Mouse (Mus musculus): ENCODE results near the gene Grcc10. TPM values are rescaled to one million over a fixed set of nuclear protein-coding genes. Genes with fewer than 3 reads are reported as not detected.

The Grcc10 gene
- polyA plus RNA-seq, 1 experiment from 2014 or later, result 511 TPM

DNA sequence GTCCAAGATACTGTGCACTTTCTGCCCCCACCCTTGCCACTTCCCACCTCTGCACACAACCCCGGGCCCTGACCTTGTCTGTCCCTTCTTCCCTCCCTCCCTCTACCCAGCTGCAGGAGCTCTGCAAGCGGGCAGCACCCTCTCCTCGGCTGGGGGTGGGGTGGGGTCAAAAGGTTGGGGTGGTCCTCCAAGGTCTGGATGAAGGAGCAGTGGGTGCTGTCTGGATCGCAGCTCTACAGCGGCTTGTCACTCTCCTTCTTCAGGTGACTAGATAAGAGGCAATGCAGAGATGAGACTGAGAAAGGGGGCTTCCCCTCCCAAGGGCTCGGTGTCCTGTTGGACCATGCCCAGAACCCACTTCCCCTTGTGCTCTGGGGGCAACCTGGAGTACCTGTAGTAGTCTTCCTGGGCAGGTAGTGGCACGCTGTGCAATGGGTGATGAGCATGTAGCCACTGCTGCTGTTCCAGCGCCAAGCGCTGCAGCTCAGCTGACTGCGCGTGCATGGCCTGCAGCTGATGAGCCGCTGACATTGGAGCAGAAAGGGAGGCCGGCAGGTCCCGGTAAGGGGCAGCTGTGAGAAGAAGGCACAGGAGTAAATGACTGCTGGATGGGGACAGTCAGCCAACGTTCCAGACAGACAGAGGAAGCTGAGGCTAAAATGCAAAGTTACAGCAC, 1.8 kb upstream of the Grcc10 start:
- no peaks in the 10 kb centered on the region for H3K27me3 ChIP-seq
- WGBS, result 89% methylated on average over 15 of the region's 15 CpGs
- H3K27ac ChIP-seq, result peak overlapping the region; percentile 7; the same call in 1 of the 2 replicates
- peaks cover 48% of the 10 kb centered on the region for H3K4me1 ChIP-seq (replicated peaks)
- no peak for ATAC-seq (ENCODE audit: insufficient number of reproducible peaks, insufficient read depth, low FRiP score, low TSS enrichment, low read depth)
- no peak overlapping the region for H3K4me3 ChIP-seq (replicated peaks)
- H3K9me3 ChIP-seq, result no peaks in the 10 kb centered on the region
- H3K4me2 ChIP-seq, result no peak overlapping the region
- peaks cover 58% of the 10 kb centered on the region for H3K36me3 ChIP-seq
- no peak overlapping the region for H3K9ac ChIP-seq (replicated peaks)

DNA sequence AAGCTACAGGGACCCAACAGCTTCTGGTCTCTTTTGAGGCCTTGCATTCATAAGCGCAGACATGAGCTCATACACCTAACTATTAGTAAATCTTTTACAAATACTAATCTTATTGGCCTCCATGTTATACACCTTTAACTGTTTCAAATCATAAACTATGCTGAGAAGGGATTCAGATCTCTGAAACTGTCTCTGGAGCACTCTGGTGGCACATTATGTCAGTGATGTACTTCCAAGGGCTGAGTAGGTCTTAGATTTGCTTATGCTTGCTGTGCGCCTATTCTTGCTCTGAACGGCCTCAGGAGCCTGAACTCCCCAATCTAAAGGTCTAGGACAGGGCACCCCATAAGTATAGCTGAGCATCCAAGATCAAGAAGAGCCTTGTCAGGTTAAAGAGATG, 668 bp upstream of the Grcc10 start:
- Histone ChIP-seq H3K9me3 (no peaks in the 10 kb centered on the region), H3K4me1 (replicated peaks) (peaks cover 43% of the 10 kb centered on the region), H3K9ac (replicated peaks) (no peak overlapping the region; the same call in 1 of the 2 replicates), H3K4me3 (replicated peaks) (peak overlapping the region; percentile 57), H3K27ac (peak overlapping the region; percentile 100), H3K27me3 (no peaks in the 10 kb centered on the region), H3K4me2 (peak overlapping the region; percentile 73), H3K36me3 (peaks cover 46% of the 10 kb centered on the region)
- no peak for ATAC-seq (ENCODE audit: insufficient number of reproducible peaks, insufficient read depth, low FRiP score, low TSS enrichment, low read depth)
- WGBS, result 70% methylated on average over 3 of the region's 3 CpGs

DNA sequence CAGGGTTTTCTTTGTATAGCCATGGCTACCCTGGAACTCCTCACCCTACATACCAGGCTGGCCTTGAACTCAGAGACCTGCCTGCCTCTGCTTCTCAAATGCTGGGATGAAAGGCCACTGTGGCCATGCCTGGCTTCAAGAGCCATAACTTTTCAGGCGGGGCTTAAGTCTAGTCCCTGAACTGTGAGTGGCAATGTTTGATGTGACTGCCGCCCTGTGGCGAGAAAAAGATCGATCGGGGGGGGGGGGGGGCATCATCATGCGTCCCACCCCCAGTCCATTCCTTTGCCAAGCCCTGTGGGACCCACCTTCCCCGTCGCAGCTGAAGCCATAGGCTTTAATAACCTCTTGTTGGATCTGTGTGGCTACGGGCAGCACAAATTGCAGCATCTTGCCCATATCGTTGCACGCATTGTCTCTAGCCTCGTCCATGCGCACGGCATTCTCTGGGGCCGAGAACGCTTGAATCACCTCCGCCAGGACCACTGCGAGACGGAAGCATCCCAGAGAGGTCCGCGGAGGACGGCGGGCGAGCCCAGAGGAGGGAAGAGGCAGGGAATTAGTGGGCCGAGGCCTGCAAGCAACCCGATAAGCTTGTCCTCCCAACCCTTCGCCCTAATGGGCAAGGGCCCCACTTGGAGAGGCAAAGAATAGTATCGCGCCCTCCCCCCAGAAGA, 825 bp downstream of the Grcc10 start:
- Histone ChIP-seq H3K9ac (replicated peaks) (peak overlapping the region; percentile 90), H3K4me2 (peak overlapping the region; percentile 73), H3K4me1 (replicated peaks) (peaks cover 32% of the 10 kb centered on the region), H3K36me3 (peaks cover 38% of the 10 kb centered on the region), H3K4me3 (replicated peaks) (peak overlapping the region; percentile 57), H3K27ac (peak overlapping the region; percentile 100), H3K27me3 (no peaks in the 10 kb centered on the region), H3K9me3 (no peaks in the 10 kb centered on the region)
- ATAC-seq (ENCODE audit: insufficient number of reproducible peaks, insufficient read depth, low FRiP score, low TSS enrichment, low read depth), result peak; percentile 43; the same call in 1 of the 2 replicates
- WGBS, result under 1% methylated on average over 29 of the region's 29 CpGs

DNA sequence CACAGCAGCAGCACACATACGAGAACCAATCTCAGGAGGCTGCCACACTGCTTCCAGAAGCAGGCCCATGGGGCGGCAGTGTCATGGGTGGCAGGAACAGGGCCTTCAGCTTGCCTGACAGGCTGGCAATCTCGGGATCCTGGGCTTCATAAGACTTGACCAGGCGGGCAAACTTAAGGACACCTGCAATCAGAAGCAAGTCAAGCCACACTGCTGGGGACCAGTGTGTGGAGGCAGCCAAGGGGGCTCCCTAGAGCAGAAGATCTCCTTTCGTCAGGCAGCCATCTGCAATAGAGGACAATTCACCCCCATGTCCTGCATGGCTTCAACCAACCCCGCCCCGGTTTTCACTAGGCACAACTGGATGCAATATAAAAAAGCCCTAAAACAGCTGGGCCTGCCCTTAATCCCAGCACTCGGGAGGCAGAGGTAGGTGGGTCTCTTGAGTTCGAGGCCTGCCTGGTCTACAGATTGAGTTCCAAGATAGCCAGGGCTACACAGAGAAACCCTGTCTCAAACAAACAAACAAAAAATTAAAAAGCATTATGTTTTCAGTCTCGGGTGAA, 1.9 kb downstream of the Grcc10 start:
- H3K4me2 ChIP-seq, result peak overlapping the region; percentile 73; the same call in 1 of the 2 replicates
- peaks cover 28% of the 10 kb centered on the region for H3K36me3 ChIP-seq
- WGBS, result 83% methylated on average over 10 of the region's 10 CpGs
- H3K9me3 ChIP-seq, result no peaks in the 10 kb centered on the region
- no peak overlapping the region for H3K9ac ChIP-seq (replicated peaks)
- H3K4me1 ChIP-seq (replicated peaks), result peaks cover 25% of the 10 kb centered on the region
- no peaks in the 10 kb centered on the region for H3K27me3 ChIP-seq
- 0 out of 2 replicates have a peak overlapping the region, but pooled peaks have one; percentile 57 for H3K4me3 ChIP-seq (replicated peaks)
- ATAC-seq (ENCODE audit: insufficient number of reproducible peaks, insufficient read depth, low FRiP score, low TSS enrichment, low read depth), result no peak
- peak overlapping the region; percentile 100 for H3K27ac ChIP-seq

DNA sequence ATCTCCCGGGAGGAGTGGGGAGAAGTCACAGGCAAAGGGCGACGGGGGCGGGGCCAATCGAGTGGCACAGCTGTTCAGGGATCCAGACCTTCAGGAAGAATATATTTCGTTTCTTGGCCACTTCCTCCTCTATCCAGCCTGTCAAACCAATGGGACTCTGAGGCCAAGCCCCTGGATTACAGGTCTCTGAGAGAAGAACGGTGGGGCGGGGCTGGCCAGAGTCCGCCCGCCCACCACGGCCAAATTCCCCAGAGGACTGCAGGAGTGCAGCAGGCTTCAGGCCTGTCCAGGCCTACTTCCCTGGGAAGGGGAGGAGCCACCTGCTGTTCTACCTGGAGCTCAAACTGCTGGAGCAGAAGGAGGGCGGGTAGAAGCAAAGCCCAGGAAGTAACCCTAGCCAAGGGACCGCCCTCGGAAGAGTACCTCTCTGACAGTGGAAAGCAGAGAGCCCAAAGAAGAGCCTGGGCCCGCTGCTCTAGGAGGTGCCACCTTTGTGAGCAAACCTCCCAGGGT, 2.6 kb downstream of the Grcc10 start, which contains the start of gene Ptpn6:
TSS of gene Ptpn6 (minus strand) at position 204 of the 513 bp plus-strand sequence.
- Histone ChIP-seq H3K4me3 (replicated peaks) (peak within 1 kb of the TSS; percentile 57; the same call in 1 of the 2 replicates), H3K4me1 (replicated peaks) (peaks cover 25% of the 10 kb centered on the region), H3K36me3 (peaks cover 21% of the 10 kb centered on the region), H3K9me3 (no peaks in the 10 kb centered on the region), H3K9ac (replicated peaks) (no peak within 1 kb of the TSS; the same call in 1 of the 2 replicates), H3K4me2 (peak within 1 kb of the TSS; percentile 73; the same call in 1 of the 2 replicates), H3K27ac (peak within 1 kb of the TSS; percentile 100), H3K27me3 (no peaks in the 10 kb centered on the region)
- WGBS, result 27% methylated on average over 15 of the region's 15 CpGs
- no peak for ATAC-seq (ENCODE audit: insufficient number of reproducible peaks, insufficient read depth, low FRiP score, low TSS enrichment, low read depth)

DNA sequence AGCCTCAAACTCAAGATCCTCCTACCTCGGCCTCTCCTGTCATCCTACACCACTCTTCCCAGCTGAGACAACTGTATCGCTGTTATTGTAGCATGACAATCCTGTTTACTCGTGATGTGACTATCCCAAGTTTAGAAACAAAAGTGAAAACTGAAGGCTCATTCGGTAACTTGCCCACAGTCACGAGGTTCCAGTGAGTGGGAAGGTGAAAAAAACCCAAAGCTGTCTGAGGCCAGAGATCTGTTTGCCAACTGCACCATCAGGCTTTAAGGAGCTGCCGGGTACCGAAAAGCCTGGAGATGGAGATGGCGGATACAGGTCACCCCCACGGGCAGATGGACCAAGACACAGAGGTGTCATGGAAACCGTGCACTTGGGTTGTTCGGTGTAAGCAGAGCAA, 4.1 kb downstream of the Grcc10 start:
- Histone ChIP-seq H3K27me3 (no peaks in the 10 kb centered on the region), H3K27ac (no peak overlapping the region), H3K4me2 (no peak overlapping the region), H3K9me3 (no peaks in the 10 kb centered on the region), H3K9ac (replicated peaks) (no peak overlapping the region), H3K4me1 (replicated peaks) (peaks cover 33% of the 10 kb centered on the region), H3K36me3 (peaks cover 8% of the 10 kb centered on the region; the same call in 1 of the 2 replicates), H3K4me3 (replicated peaks) (no peak overlapping the region)
- WGBS, result 91% methylated on average over 11 of the region's 11 CpGs
- ATAC-seq (ENCODE audit: insufficient number of reproducible peaks, insufficient read depth, low FRiP score, low TSS enrichment, low read depth), result no peak

DNA sequence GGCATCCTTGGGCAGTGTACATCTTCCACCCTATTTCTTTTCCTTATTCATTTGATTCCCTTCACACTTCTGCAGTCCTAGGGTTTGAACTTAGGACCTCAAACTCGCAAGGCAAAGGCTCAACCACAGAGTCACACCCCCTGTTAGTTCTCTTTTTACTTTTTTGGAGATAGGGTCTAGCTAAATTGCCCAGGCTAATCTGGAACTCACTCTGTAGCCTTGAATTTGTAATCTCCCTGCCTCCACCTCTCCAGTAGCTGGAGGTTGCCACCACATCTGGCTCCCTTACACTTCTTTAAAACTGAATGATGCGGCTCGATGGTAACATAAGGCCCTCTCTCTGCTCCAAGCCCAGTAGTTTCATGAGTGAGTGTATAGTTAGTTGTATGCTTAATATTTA, 6.8 kb downstream of the Grcc10 start:
- H3K4me1 ChIP-seq (replicated peaks), result peaks cover 22% of the 10 kb centered on the region
- peaks cover 8% of the 10 kb centered on the region; the same call in 1 of the 2 replicates for H3K36me3 ChIP-seq
- H3K27me3 ChIP-seq, result no peaks in the 10 kb centered on the region
- H3K9ac ChIP-seq (replicated peaks), result no peak overlapping the region
- ATAC-seq (ENCODE audit: insufficient number of reproducible peaks, insufficient read depth, low FRiP score, low TSS enrichment, low read depth), result no peak
- no peak overlapping the region for H3K4me2 ChIP-seq
- no peak overlapping the region for H3K27ac ChIP-seq
- 89% methylated on average over 3 of the region's 3 CpGs for WGBS
- no peaks in the 10 kb centered on the region for H3K9me3 ChIP-seq
- H3K4me3 ChIP-seq (replicated peaks), result no peak overlapping the region

DNA sequence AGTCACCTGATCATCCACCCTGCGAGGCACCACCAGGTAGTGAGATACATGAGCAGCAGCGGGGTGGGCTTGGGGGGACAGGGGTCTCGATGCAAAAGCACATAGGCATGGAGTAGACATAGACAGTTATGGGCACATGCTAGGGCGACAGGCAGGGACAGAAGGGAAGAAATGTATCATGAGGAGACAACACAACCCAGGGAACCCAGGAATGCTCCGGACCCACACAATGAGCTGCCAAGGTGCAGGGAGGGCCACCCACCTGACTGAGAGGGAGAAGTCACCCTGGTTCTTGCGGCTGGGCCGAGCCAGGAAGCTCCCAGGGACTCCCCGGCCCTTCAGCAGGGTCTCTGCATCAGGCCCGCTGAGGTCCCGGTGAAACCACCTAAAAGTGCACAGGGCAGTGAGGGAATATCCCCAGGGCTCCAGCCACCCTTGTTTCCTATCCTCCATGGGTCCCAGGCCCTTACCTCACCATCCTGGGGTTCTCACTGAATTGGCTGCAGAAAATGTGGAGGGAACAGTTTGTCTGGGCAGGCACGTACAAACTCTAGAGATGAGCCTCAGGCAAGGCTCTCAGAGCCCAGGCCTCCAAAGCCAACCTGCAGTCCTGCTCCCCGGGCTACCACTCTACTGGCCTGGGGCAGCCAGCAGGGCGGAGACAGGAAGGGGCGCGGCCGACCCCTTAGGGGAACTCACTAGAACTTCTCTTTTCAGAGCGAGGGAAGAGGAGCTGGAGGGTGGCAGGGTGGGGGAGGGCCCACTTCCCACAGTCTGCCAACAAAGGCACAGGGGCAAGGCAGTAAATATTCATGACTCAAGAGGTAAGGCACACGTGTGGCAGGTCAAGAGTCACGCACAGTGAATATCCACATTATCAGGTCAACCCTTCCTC, 8.5 kb downstream of the Grcc10 start:
- WGBS, result 53% methylated on average over 19 of the region's 19 CpGs
- H3K36me3 ChIP-seq, result no peaks in the 10 kb centered on the region
- peaks cover 9% of the 10 kb centered on the region; the same call in 1 of the 2 replicates for H3K4me1 ChIP-seq (replicated peaks)
- ATAC-seq (ENCODE audit: insufficient number of reproducible peaks, insufficient read depth, low FRiP score, low TSS enrichment, low read depth), result no peak
- H3K4me2 ChIP-seq, result no peak overlapping the region
- H3K9ac ChIP-seq (replicated peaks), result no peak overlapping the region
- 0 out of 2 replicates have a peak overlapping the region, but pooled peaks have one; percentile 2 for H3K27ac ChIP-seq
- no peak overlapping the region for H3K4me3 ChIP-seq (replicated peaks)
- H3K27me3 ChIP-seq, result no peaks in the 10 kb centered on the region
- H3K9me3 ChIP-seq, result no peaks in the 10 kb centered on the region

DNA sequence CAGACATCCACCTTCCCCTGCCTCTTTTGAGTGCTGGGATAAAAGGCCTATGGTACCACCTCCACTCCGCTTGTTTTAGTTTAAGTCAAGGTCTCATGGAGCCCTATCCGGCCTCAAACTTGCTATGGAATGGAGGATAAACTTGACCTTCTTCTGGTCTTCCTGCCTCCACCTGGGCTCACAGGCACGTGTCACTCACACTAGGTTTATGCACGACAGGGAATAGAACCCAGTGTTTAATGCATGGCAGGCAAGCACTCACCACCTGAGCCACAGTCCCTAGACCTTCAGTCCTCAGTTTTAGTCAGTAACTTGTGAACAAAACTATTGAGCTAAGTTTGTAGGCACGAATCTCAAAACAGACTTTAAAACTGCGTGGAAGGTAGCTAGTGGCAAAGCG, 10.1 kb downstream of the Grcc10 start:
- H3K4me2 ChIP-seq, result no peak overlapping the region
- no peak for ATAC-seq (ENCODE audit: insufficient number of reproducible peaks, insufficient read depth, low FRiP score, low TSS enrichment, low read depth)
- peaks cover 9% of the 10 kb centered on the region; the same call in 1 of the 2 replicates for H3K4me1 ChIP-seq (replicated peaks)
- H3K9ac ChIP-seq (replicated peaks), result no peak overlapping the region
- H3K9me3 ChIP-seq, result no peaks in the 10 kb centered on the region
- 79% methylated on average over 7 of the region's 7 CpGs for WGBS
- no peaks in the 10 kb centered on the region for H3K36me3 ChIP-seq
- H3K4me3 ChIP-seq (replicated peaks), result no peak overlapping the region
- no peaks in the 10 kb centered on the region for H3K27me3 ChIP-seq
- H3K27ac ChIP-seq, result no peak overlapping the region

DNA sequence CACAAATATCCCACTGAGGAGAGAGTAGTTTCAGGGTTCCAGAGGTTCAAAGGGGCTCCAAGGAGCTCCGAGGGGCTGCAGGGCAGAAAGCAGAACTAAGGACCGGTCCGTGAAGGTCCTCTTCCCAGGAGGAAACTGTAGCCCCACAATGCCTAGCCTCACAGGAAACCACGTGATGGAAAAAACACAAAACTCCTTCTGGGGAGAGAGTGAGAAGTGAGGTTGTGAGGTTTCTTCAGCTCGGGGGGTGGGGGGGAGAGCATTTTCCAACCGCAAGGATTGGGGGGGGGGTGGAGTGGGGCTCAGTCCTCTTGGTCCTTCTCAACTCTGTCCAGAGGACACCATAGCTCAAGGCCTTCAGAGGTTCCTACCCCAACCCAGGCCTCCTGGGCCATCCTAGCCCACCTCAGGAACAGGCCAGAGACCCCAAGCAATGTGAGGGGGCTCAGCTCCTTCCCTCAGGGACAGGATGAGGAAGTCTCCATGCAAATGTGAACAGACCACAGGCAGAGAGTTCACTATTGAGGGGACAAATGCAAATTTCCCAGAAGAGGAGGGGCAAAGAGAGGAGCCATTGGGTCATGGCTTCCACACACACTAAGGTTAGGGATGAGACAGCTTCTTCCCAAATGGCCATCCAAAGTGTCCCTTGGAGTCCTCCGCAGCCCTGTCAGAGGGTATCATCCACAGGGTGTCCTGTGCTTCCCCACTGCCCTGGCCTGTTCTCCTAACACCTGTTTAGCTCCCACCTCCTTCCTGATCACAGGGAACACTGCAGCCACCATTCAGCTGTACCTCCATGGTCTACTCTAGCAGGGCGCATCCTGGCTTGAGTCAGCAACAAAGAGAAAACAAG, 11.1 kb downstream of the Grcc10 start:
- H3K27me3 ChIP-seq, result no peaks in the 10 kb centered on the region
- no peak for ATAC-seq (ENCODE audit: insufficient number of reproducible peaks, insufficient read depth, low FRiP score, low TSS enrichment, low read depth)
- H3K4me3 ChIP-seq (replicated peaks), result no peak overlapping the region
- no peak overlapping the region for H3K9ac ChIP-seq (replicated peaks)
- peaks cover 9% of the 10 kb centered on the region; the same call in 1 of the 2 replicates for H3K4me1 ChIP-seq (replicated peaks)
- H3K27ac ChIP-seq, result no peak overlapping the region
- no peaks in the 10 kb centered on the region for H3K9me3 ChIP-seq
- H3K36me3 ChIP-seq, result no peaks in the 10 kb centered on the region
- no peak overlapping the region for H3K4me2 ChIP-seq
- whole genome bisulfite sequencing, result 77% methylated on average over 8 of the region's 8 CpGs

Data from limb, embryonic 12.5 days (tissue).